Mouse (Mus musculus) CD8-positive naive resting alpha-beta T cell, adult 2 months (primary cell): ENCODE measurements around the gene Spc25.

Experiments used
- DNase-seq, 2 experiments: peaks; one replicate each; pipeline ENCODE4 v3.0.0; 2022; ENCODE audit warnings: low read depth in 2 of 2, low spot score in 2 of 2

The Spc25 gene

DNA sequence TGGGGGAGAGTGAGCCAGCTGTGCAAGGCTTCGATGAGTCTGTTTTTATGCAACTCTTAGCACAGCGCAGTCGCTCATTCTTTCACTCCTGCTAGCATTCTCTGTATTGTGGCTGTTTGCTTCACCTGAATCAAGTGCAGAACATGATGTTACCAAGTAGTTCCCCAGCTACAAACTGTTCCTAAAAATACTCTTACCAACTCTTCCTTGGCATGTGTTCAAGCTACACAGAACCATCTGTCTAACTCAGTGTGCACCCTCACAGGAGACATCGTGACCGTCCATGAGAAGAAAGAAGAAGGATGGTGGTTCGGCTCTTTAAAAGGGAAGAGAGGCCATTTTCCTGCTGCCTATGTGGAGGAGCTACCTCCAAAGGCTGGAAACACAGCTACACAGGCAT, 17.3 kb downstream of the Spc25 start:
- DNase-seq: no peak

DNA sequence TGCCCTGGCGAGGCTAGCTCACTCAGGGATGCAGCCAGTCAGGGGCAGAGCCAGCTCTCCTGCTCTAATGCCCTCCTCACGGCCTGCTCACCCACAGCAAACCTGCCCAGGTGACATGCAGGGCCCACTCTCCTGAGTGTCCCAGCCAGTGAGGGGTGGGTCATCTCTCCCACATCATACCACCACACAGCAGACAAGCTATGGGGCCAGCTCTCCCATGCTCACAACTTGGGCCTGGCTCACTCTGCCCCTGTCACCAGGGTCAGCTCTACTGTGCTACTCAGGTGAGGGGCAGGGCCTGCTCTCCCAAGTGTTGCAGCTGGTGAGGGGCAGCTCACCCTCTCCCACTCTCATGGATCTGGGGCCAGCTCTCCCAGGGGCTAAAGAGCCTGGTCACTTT, 18.0 kb downstream of the Spc25 start:
- no peak for DNase-seq

DNA sequence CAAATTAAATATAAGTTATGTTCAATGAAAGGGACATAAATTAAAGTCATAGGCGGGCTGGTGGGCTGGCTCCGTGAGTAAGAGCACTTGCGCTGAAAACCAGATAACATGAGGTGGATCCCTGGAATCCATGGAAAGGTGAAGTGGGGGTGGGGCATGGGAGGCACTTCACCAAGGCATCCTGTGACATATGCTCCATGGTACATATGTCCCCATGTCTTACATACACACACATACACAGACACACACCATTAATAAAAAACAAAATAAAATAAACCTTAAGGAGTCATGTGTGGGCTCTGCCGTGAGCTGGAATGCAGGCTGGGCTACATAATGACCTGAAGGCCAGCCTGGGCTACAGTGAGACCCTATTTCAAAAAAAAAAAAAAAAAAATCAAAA, 26.3 kb downstream of the Spc25 start:
- DNase-seq: no peak

DNA sequence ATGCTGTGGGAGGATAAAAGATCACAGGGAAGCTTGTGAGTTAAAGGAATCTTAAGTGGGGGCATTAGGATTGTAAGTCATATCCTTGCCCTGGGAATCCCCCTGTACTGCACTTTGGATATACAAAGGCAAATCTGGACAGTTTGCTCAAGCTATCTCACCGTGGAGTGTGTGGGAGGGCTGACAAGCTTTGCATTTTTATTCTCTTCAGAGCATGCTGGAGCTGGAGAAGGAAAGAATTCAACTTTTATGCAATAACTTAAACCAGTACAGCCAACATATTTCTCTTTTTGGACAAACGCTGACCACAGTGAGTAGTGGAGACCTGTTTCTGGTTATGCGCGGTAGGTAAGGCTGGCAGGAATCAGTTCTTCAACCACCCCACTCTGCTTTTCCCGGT, 30.7 kb downstream of the Spc25 start:
- DNase-seq: no peak

DNA sequence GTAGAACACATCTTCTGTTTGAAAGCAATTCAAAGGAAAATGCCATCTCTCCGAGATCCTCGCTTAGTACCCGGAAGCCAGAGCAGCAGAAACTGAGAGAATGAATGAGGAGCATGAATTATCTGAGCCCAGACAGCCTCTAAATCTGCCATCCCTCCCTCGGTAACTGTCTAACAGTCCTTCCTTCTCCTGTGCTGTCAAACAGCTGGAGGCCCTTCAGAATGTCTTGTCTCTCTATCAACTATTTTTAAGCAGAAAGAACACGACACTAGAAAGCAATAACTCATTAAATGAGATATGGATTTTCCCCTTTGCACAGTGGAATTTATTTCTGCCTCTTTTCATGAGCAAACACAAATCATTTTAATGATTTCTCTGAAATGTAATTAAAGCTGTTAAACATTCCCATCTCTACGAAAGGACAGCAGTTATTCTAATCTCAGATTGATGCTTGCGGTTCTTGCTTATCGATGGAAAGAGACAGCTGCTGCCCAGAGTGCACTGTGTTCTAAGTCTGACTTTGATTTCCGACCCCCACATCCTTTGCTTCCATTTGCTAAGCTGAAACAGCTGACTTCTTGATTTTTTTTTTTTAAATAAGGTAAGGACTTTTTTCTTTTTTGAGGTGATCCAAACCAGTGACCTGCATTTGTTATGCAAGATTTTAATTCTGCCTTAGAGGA, 35.5 kb downstream of the Spc25 start:
- no peak for DNase-seq

DNA sequence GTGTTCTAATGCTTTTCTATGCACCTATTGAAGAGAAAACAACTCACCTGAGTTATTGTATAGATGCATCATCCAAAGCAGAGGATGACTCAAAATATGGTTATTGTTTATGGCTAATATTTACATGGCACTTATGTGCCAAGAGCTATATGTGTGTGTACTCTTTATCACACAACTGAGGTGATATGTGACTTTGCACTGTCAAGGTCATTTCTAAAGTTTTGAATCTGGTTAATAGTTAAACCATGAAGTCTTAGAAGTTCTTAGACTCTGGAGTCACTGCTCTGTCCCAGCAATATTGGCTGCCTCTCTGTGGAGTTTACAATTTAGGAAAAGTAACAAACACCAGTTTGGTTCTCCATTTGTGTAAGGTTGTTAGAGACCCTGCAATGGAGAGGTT, 47.1 kb downstream of the Spc25 start:
- no peak for DNase-seq

DNA sequence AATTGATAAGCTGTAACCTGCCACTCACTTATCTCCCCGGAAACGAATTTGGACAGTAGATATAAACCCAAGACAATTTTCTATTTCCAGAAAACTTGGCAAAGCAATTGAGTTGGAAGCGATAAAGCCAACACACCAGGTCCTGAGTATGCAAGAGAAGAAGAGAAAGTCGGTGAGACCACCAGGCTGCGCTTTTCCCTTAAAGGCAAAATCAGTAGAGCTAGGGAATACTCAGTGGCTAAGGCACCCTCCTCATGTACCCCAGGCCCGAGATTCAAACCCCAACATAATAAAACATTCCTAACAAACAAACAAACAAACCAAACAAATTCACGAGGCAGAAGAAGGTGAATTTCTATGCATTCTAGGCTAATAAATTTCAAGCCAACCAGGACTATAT, 49.7 kb downstream of the Spc25 start:
- no peak for DNase-seq

DNA sequence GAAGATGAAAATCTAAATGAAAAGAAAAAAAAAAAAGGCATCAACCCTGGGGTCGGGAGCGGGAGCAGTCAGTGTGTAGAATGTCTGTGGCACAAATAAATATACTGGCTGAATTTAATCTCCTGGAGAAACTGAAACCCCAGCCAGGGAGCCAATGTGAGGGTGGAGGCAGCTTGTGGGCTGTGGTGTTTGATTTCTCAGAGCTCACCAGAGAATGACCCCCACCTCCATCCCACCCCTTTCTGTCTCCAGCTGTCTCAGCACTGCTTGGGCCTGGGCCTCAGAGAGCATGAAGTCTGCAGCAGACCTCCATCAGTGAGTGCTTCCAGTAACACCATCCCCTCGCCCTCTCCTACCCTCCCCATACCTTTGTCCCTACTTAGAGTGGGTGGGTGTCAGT, 50.1 kb downstream of the Spc25 start:
- DNase-seq: no peak

DNA sequence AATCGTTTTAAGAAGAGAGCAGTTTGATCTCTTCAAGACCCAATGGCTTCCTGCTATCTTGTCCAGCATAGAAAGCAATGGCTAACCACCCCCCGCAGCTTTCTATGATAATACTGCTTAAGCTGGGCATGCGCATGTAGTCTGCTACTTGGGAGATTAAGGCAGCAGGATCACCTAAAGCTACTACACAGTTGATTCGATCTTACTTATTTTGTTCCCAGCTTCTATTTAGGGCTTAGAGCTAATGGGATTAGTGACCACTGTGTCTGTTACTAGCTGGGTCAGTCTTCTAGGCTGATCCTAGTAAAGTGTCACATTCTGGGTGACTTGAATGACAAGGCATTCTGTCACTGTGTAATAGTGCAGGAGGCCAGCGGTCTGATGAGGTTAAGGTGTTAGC, 55.2 kb downstream of the Spc25 start:
- no peak for DNase-seq

DNA sequence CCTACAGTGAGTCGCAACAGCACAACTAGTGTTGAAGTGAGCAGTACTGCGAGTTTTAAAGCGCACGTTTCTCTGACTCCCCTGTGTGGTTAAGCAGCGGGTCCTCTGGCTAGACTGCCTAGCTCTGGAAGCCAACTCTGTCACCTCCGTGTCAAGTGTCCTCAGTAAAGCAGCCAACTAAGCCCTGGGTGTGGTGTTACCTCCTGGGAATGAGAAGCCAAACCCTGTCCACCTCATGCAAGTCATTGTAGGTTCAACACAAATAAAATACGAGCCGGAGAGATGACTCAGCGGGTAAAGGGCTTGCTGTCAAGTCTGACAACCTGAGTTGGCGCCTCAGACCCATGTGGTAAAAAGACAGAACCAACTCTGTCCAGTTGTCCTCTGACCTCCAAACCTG, 56.8 kb downstream of the Spc25 start:
- DNase-seq: no peak

DNA sequence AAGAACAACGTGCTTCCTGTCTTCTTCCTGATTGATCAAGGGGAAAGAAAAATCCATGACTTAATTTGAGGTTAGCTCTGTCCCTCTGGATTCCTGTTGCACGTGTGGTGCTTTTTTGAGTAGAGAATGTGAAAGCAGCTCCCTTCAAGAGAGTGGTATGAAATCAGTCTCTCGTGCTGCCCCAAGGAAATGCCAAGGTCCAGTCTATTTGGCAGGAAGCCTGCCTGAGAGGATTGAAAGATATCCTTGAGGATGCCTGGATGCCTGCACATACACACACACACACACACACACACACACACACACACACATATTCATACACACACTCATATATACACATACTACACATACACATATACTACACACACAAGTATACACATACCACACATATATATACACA, 57.3 kb downstream of the Spc25 start:
- DNase-seq: no peak
